Mouse (Mus musculus) adipocyte (in vitro differentiated cells): ENCODE measurements at regions not wholly inside any gene's neighbourhood (a gene's known extent, or its start where the extent isn't known, plus 50 kb on each side); places are given as distances from the start of the nearest gene placed in this dataset.

Experiments
- DNase-seq: peaks from one replicate; pipeline ENCODE4 v3.0.0-alpha.2; 2016; ENCODE audit warnings: low spot score

DNA sequence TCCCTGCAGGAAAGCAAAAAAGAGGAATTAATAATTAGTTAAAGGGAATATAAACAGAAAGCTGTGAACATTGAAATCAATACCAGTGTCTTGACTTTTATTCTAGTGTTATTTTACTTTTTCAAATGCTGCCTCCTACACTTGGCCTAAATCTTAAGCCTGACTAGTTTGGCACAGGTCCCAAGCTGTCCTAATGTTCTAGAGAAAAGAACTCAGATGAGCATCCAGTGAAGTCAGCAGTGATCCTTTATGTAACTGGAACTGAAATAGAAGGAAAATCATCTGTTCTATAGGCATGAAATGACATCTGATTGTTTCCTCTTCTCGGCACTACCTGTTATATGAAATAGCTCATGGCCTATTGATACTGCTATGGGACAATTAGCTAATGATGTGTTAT lies 586.3 kb upstream of the Gria3 start:
- DNase-seq, result peak; percentile 39
